Mouse (Mus musculus) cerebellum, adult 2 months (tissue): ENCODE results near the gene Trappc3l. TPM values are rescaled to one million over a fixed set of nuclear protein-coding genes. Genes with fewer than 3 reads are reported as not detected.

Experiments
- DNase-seq, 2 experiments: peaks; one replicate each; pipeline ENCODE4 v3.0.0; 2021
- H3K27ac ChIP-seq: fragments of 200-500 bp; 2 replicates; pipeline ENCODE4 v1.5.1; 2012; ENCODE audit warnings: low read length, control low read depth, inconsistent platforms; ENCODE audit not compliant: insufficient read depth
- H3K27me3 ChIP-seq: fragments of 200-500 bp; 2 replicates; pipeline ENCODE4 v1.6.1; 2012; ENCODE audit warnings: inconsistent platforms, mild to moderate bottlenecking, low read length, moderate library complexity; ENCODE audit not compliant: control insufficient read depth, insufficient read depth
- H3K4me1 ChIP-seq: fragments of 200-500 bp; 2 replicates; pipeline ENCODE4 v1.6.1; 2011; ENCODE audit warnings: low read length; ENCODE audit not compliant: control insufficient read depth, insufficient read depth
- H3K4me3 ChIP-seq: fragments of 200-500 bp; replicated peaks from 2 replicates; pipeline ENCODE3; 2011; ENCODE audit warnings: mild to moderate bottlenecking, low read depth, low read length, control low read depth; ENCODE audit not compliant: insufficient read depth
- CTCF ChIP-seq: fragments of 200-500 bp; IDR thresholded peaks from 2 replicates; pipeline ENCODE4 v1.5.1; 2011; ENCODE audit warnings: low read depth, mild to moderate bottlenecking, control low read depth, low read length, moderate library complexity, borderline replicate concordance; ENCODE audit not compliant: insufficient read depth
- POLR2A ChIP-seq: fragments of 200-500 bp; IDR thresholded peaks from 2 replicates; pipeline ENCODE4 v1.6.1; 2011; ENCODE audit warnings: low read length, control low read depth, borderline replicate concordance; ENCODE audit not compliant: insufficient read depth
- WGBS: fragments of 180-500 bp; shearing (Covaris S2); methylation state at CpG from one replicate; pipeline ENCODE4 v1.1.7; 2018; 5-methylcytosine and 5-hydroxymethylcytosine counted together
- polyA plus RNA-seq: library from polyadenylated mRNA; depleted of rRNA; stranded (reverse); fragments of >200 nt; gene quantifications from 2 replicates; pipeline ENCODE4 v1.2.3, GENCODE M21; 2012

Trappc3l gene
- polyA plus RNA-seq, 1 experiment: not detected

DNA sequence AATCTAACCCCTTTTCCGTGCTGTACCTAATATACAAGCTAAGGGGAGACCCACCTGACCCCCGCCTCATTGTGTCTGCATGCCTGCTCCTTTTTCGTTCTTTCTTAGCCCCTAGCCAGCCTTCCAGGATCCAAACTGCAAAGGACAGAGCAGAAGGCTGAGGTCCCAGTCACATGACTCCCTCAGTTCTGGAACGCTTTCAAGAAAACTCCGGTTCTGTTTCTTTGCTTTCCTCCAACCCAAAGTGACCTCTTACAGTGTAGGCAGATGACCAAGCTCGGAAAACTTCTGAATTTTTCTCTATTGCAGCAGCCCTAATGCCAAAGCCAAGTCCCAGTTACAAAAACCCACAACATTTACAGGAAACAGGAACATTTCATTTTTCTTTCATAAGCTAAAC is 91.0 kb downstream of the Trappc3l start:
- no peak overlapping the region for H3K4me3 ChIP-seq
- no peaks in the 10 kb centered on the region for H3K27me3 ChIP-seq
- no peak for TF ChIP-seq POLR2A
- TF ChIP-seq CTCF: no peak
- H3K27ac ChIP-seq: no peak overlapping the region
- WGBS: 51% methylated on average over 6 of the region's 6 CpGs
- DNase-seq: no peak
- H3K4me1 ChIP-seq: no peaks in the 10 kb centered on the region

GRCm38 (mm10) chr10:34131356-34131755 is 94.0 kb downstream of the Trappc3l start:
- no peak overlapping the region for H3K4me3 ChIP-seq
- no peaks in the 10 kb centered on the region for H3K27me3 ChIP-seq
- H3K27ac ChIP-seq: no peak overlapping the region
- no peak for DNase-seq
- TF ChIP-seq POLR2A (no peak), CTCF (no peak)
- 76% methylated on average over 2 of the region's 2 CpGs for WGBS
- H3K4me1 ChIP-seq: no peaks in the 10 kb centered on the region

DNA sequence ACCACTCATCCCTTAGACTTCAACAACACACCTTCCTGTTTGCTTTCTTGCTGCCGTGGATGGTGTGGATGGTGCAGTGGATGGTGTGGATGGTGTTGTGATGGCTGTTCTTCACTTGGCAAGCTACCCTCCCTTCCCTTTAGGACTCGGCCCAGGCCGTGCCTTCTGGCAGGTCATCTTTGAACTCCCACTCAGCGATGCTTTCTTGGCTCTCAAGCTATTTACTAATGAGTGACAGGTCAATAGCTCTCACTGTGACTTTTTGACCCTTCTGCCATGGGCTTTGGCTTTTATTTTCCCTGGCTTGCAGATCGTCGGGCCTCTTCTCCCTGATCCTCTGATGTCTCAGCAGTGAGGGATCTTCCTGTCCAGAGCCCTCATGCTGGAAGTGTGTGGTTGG is 99.0 kb downstream of the Trappc3l start:
- no peak overlapping the region for H3K27ac ChIP-seq
- WGBS: 9% methylated on average over 6 of the region's 6 CpGs

DNA sequence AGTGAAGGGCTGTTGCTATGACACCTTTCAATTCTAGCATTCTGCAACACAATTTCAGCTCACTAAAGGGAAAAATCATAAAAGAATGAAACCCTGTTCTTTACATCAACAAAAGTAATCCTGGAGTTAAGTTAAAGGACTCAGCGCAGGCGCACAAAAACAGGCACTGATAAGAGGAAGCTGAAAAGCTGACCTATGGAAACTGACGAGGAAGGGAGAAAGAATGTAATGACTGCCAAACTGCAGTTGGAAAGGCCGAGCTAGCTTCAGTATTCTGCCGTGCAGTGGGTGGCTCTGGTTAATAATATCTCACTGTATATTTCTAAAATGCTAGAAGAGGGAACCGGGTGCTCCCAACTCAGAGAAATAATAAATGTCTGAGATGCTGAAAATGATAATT is 100.6 kb downstream of the Trappc3l start:
- no peak for DNase-seq
- no peak overlapping the region for H3K27ac ChIP-seq
- H3K27me3 ChIP-seq: no peaks in the 10 kb centered on the region
- no peaks in the 10 kb centered on the region for H3K4me1 ChIP-seq
- no peak overlapping the region for H3K4me3 ChIP-seq
- no peak for TF ChIP-seq POLR2A
- TF ChIP-seq CTCF: no peak
- WGBS: 60% methylated on average over 6 of the region's 6 CpGs

More for the DNA sequence above, 99.0 kb downstream of the Trappc3l start:
- TF ChIP-seq POLR2A: no peak
- TF ChIP-seq CTCF: no peak
- no peak for DNase-seq
- Histone ChIP-seq H3K4me3 (no peak overlapping the region), H3K27me3 (no peaks in the 10 kb centered on the region), H3K4me1 (no peaks in the 10 kb centered on the region)

- TF ChIP-seq CTCF (no peak), POLR2A (no peak)
- H3K4me1 ChIP-seq: no peaks in the 10 kb centered on the region
- H3K4me3 ChIP-seq: no peak overlapping the region
- 66% methylated on average over 4 of the region's 4 CpGs for whole genome bisulfite sequencing
- H3K27me3 ChIP-seq: no peaks in the 10 kb centered on the region
- H3K27ac ChIP-seq: no peak overlapping the region
- DNase-seq: no peak
These were observed 102.4 kb downstream of the Trappc3l start for GRCm38 (mm10) chr10:34139768-34140167.

GRCm38 (mm10) chr10:34141693-34142092 is 104.3 kb downstream of the Trappc3l start:
- no peak for DNase-seq
- H3K4me3 ChIP-seq: no peak overlapping the region
- no peaks in the 10 kb centered on the region for H3K27me3 ChIP-seq
- no peak overlapping the region for H3K27ac ChIP-seq
- 90% methylated on average over 2 of the region's 2 CpGs for WGBS
- no peaks in the 10 kb centered on the region for H3K4me1 ChIP-seq
- TF ChIP-seq CTCF: no peak

DNA sequence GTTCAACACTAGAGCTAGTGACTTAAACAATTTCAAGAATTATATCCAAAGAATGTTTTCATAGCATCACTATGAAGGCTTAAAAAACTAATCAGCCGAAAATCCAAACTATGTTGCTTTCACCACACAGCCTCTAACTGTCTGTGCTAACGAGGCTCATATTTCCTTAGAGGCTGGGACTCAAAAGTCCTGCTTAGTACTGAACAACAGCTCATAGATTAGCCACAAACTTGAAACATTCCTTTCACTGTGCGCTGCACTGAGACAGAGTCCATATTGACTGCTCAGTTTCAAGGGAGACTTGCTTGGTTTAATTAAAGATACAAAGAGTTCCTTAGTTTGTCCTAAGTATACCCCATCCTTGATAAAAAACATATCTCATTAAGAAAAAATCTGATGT is 112.4 kb downstream of the Trappc3l start:
- DNase-seq: no peak

GRCm38 (mm10) chr10:34150454-34150853 is 113.1 kb downstream of the Trappc3l start:
- H3K27ac ChIP-seq: no peak overlapping the region
- no peak for DNase-seq
- H3K4me3 ChIP-seq: no peak overlapping the region
- WGBS: 81% methylated on average over 6 of the region's 6 CpGs
- no peaks in the 10 kb centered on the region for H3K4me1 ChIP-seq
- TF ChIP-seq CTCF: no peak
- no peak for TF ChIP-seq POLR2A
- H3K27me3 ChIP-seq: no peaks in the 10 kb centered on the region

More for the DNA sequence above, 112.4 kb downstream of the Trappc3l start:
- Histone ChIP-seq H3K27ac (no peak overlapping the region), H3K4me1 (no peaks in the 10 kb centered on the region), H3K27me3 (no peaks in the 10 kb centered on the region), H3K4me3 (no peak overlapping the region)
- no peak for TF ChIP-seq CTCF
- TF ChIP-seq POLR2A: no peak
- WGBS: 77% methylated on average over 3 of the region's 3 CpGs

DNA sequence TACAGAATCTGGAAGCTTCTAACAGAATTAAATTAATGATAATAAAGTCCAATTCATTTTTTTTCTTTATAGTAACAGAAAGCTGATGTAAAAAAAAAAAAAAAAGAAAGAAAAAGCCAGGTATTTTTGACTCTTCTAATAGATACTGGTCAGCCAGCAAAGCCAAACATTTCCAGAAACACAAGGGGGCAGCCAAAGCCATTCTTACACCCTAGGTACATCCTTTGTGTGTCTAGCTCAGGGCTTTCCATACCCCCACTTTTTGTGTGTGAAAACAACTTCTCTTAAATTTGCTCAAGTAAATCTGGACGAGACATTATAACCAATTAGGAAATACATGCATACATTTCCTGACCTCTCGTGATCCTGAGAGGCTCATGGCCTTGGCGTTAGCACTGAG is 114.4 kb downstream of the Trappc3l start:
- DNase-seq: no peak
- Histone ChIP-seq H3K4me3 (no peak overlapping the region), H3K4me1 (no peaks in the 10 kb centered on the region), H3K27ac (no peak overlapping the region), H3K27me3 (no peaks in the 10 kb centered on the region)
- TF ChIP-seq POLR2A: no peak
- TF ChIP-seq CTCF: no peak; the same call in 1 of the 2 replicates
- 84% methylated on average over 3 of the region's 3 CpGs for WGBS
